Mouse (Mus musculus) olfactory bulb, adult 2 months (tissue): ENCODE data around the gene Poc1a.

ENCODE experiments used
- CTCF ChIP-seq: fragments of 200-500 bp; IDR thresholded peaks from 2 replicates; pipeline ENCODE4 v1.5.1; 2012; ENCODE audit warnings: low read depth, mild to moderate bottlenecking, low read length, moderate library complexity; ENCODE audit not compliant: insufficient read depth
- POLR2A ChIP-seq: fragments of 200-500 bp; IDR thresholded peaks from 2 replicates; pipeline ENCODE4 v1.6.1; 2012; ENCODE audit warnings: mild to moderate bottlenecking, low read depth, low read length, moderate library complexity; ENCODE audit not compliant: insufficient read depth

DNA sequence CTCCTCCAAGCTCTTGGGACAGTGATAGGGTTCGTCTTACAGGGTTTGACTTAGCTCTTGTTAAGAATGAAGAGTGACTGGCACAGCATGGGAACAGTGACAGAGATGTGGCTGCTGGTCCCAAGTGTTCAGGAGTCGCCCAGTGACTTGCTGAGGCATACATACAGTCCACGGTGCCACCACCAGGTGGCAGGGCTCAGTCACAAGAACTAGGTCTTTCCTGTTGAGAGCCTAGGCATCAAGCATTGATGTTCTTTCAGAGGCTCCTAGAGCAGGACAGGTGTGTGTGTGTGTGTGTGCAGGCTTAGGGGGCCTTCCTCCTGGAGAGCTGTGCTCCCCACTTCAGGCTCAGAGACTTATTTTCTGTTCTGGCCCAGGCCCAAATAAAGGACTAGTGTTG lies 8.0 kb downstream of the Poc1a start:
- TF ChIP-seq CTCF = peak; percentile 54; the same call in 1 of the 2 replicates
- TF ChIP-seq POLR2A = no peak
